Comparison of ENCODE assay signal across 8 mouse cellular contexts in the genomic region with DNA sequence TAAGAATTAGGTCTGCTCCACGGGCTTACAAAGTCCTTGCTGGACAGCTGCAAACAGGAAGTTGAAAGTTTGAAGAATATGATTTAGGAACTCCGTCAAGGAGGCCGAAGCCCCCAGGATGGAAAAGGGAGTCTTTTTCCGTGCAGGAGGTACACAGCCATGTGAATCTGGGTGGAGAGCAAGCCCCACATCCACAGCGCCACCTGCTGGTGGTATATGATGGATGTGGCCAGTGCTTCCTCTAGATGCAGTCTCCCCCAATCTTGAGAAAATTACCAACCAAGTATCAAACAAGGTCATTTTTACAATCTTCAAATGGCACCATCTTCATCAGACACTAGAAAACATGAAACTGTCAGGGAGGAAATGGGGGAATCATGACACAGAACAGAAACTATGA. TPM values are rescaled to one million over a fixed set of nuclear protein-coding genes. Genes with fewer than 3 reads are reported as not detected.
DNase-seq lines count a peak whose midpoint lies in the region; ATAC-seq and TF ChIP-seq lines count a peak whose summit lies in the region.
"Had no signal": no experiment of that assay in that cellular context is flagged by ENCODE, and none has a peak within 500 bp of the region (broad histone marks: within the 10 kb centered on the region; RNA-seq: fewer than 3 reads in every experiment).

No protein-coding gene starts in this region.

- peak; percentile 76 to 95 (median 91) for TF ChIP-seq CTCF in MEL (IDR thresholded peaks at IDR 0.05 in 2 of 3, conservative IDR thresholded peaks at IDR 0.05 in 1 of 3; ENCODE audit: control insufficient read depth in 1 of 3, insufficient read depth in 1 of 3, low read depth in 2 of 3, low read length in 3 of 3, poor library complexity in 1 of 3, severe bottlenecking in 1 of 3)

- no peaks in the 10 kb centered on the region for H3K27me3 ChIP-seq in intestine, embryonic 14.5 days (replicated peaks; ENCODE audit: control insufficient read depth, insufficient read depth, low read length)
- H3K27me3 ChIP-seq in intestine, embryonic 15.5 days (replicated peaks), result no peaks in the 10 kb centered on the region
- H3K27me3 ChIP-seq in MEL (ENCODE audit: control insufficient read depth in 1 of 2, insufficient read depth in 2 of 2, low read length in 2 of 2), result no peaks in the 10 kb centered on the region
- H3K27me3 ChIP-seq: limb, embryonic 15.5 days had no signal

- TF ChIP-seq EP300 in MEL (IDR thresholded peaks at IDR 0.05; ENCODE audit: low read depth in 1 of 2, low read length in 2 of 2), result no peak

- 56% methylated on average over 5 of the region's 5 CpGs for WGBS in intestine, embryonic 14.5 days
- 56% methylated on average over 5 of the region's 5 CpGs for WGBS in intestine, embryonic 15.5 days

- no peaks in the 10 kb centered on the region for H3K9me3 ChIP-seq in intestine, embryonic 14.5 days (ENCODE audit: control insufficient read depth, low read length)
- no peaks in the 10 kb centered on the region for H3K9me3 ChIP-seq in intestine, embryonic 15.5 days
- no peaks in the 10 kb centered on the region for H3K9me3 ChIP-seq in MEL (replicated peaks; ENCODE audit: insufficient read depth, low read length)
- H3K9me3 ChIP-seq: limb, embryonic 15.5 days had no signal

- H3K79me2 ChIP-seq in MEL (ENCODE audit: control insufficient read depth, insufficient read depth, low read length, poor library complexity), result peaks cover 33% of the 10 kb centered on the region

- intact Hi-C loops in left cerebral cortex, postnatal 36 days (cut with DNase I), result no loop called here

- peaks cover 14% of the 10 kb centered on the region for H3K4me1 ChIP-seq in intestine, embryonic 14.5 days (replicated peaks; ENCODE audit: control insufficient read depth, insufficient read depth, low read length)
- peaks cover 14% of the 10 kb centered on the region; the same call in 1 of the 2 replicates for H3K4me1 ChIP-seq in intestine, embryonic 15.5 days (replicated peaks)
- H3K4me1 ChIP-seq in MEL (ENCODE audit: control insufficient read depth in 1 of 2, insufficient read depth in 2 of 2, low read length in 2 of 2), result peaks cover 0 to 12% of the 10 kb centered on the region in 2 experiments; a peak in 1 of 4 replicates

- H3K36me3 ChIP-seq in intestine, embryonic 14.5 days (ENCODE audit: control insufficient read depth, insufficient read depth, low read length), result peaks cover 81% of the 10 kb centered on the region
- peaks cover 52% of the 10 kb centered on the region for H3K36me3 ChIP-seq in intestine, embryonic 15.5 days
- H3K36me3 ChIP-seq in MEL (ENCODE audit: control insufficient read depth in 1 of 2, insufficient read depth in 2 of 2, low read length in 2 of 2), result peaks cover 19 to 36% of the 10 kb centered on the region in 2 experiments

- TF ChIP-seq RAD21 in MEL (IDR thresholded peaks at IDR 0.05; ENCODE audit: low read depth, low read length), result no peak

- H3K4me3 ChIP-seq in intestine, embryonic 14.5 days (ENCODE audit: low read depth, low read length), result no peak overlapping the region
- no peak overlapping the region for H3K4me3 ChIP-seq in intestine, embryonic 15.5 days (replicated peaks)
- H3K4me3 ChIP-seq in MEL (ENCODE audit: control insufficient read depth in 1 of 2, insufficient read depth in 1 of 2, low read depth in 2 of 2, low read length in 2 of 2), result no peak overlapping the region
- H3K4me3 ChIP-seq: limb, embryonic 15.5 days had no signal

- no peak overlapping the region for H3K4me2 ChIP-seq in intestine, embryonic 14.5 days (ENCODE audit: low read length)
- H3K4me2 ChIP-seq in intestine, embryonic 15.5 days (replicated peaks), result no peak overlapping the region
- H3K4me2 ChIP-seq: limb, embryonic 15.5 days had no signal

- no peak for ATAC-seq in intestine, embryonic 14.5 days (replicated peaks; ENCODE audit: low FRiP score, low TSS enrichment, low read depth)
- ATAC-seq in intestine, embryonic 15.5 days, result no peak

- TF ChIP-seq POLR2A in MEL (IDR thresholded peaks at IDR 0.05; ENCODE audit: control insufficient read depth in 1 of 2, insufficient read depth in 1 of 2, low read depth in 1 of 2, low read length in 2 of 2, poor library complexity in 1 of 2), result no peak

- no peak overlapping the region for H3K27ac ChIP-seq in intestine, embryonic 14.5 days (ENCODE audit: low read depth)
- H3K27ac ChIP-seq in intestine, embryonic 15.5 days, result no peak overlapping the region
- H3K27ac ChIP-seq in MEL (ENCODE audit: control insufficient read depth, low read depth, low read length), result no peak overlapping the region
- H3K27ac ChIP-seq: limb, embryonic 15.5 days had no signal

- DNase-seq in intestine, embryonic 14.5 days (ENCODE audit: low spot score), result peak; percentile 79
- DNase-seq in B cell, adult 2 months, result peak; percentile 78 to 79
- DNase-seq in MEL (ENCODE audit: low read depth, low spot score), result peak; percentile 78
- peak; percentile 47 to 72 for DNase-seq in cerebellum, postnatal 4 days (ENCODE audit: low spot score in 2 of 2)
- DNase-seq in left cerebral cortex, postnatal 36 days (ENCODE audit: low spot score in 2 of 2), result peak; percentile 39 to 55
- DNase-seq in right cerebral cortex, adult 2 months (ENCODE audit: low spot score in 2 of 2), result peak; percentile 60 to 69

- H3K9ac ChIP-seq in intestine, embryonic 14.5 days (ENCODE audit: low read length), result no peak overlapping the region
- no peak overlapping the region for H3K9ac ChIP-seq in intestine, embryonic 15.5 days
- H3K9ac ChIP-seq in MEL (ENCODE audit: control insufficient read depth, low read depth, low read length, poor library complexity, severe bottlenecking), result no peak overlapping the region
- H3K9ac ChIP-seq: limb, embryonic 15.5 days had no signal

TF ChIP-seq in MEL, 35 proteins besides CTCF, POLR2A, EP300 and RAD21:
- TF ChIP-seq ZNF384 (IDR thresholded peaks at IDR 0.05; ENCODE audit: low read depth, low read length) (no peak), SMC3 (IDR thresholded peaks at IDR 0.05; ENCODE audit: low read depth, low read length) (peak; percentile 27; the same call in 1 of the 2 replicates), RCOR1 (IDR thresholded peaks at IDR 0.05; ENCODE audit: low read depth, low read length) (no peak)

RNA-seq across cellular contexts. Expression of a gene that starts 5.0 kb away (rescaled TPM):
- polyA plus RNA-seq in intestine, embryonic 14.5 days (2014; fragmentation: Nextera tagmentation; extraction: Ambion mirVana), result 139 and 152 TPM in 2 replicates
- polyA plus RNA-seq in intestine, embryonic 15.5 days (2015; fragmentation: Nextera tagmentation; extraction: Ambion mirVana), result 106 and 107 TPM in 2 replicates
- 214 and 242 TPM in 2 replicates for total RNA-seq in MEL (2012; rRNA removed)
- polyA plus RNA-seq in MEL (2012; ENCODE audit: insufficient read depth in 1 of 2, insufficient read length in 2 of 2, low read depth in 1 of 2, low replicate concordance in 2 of 2, missing spikeins in 1 of 2), result 100 to 1,000 TPM; 110 to 268 TPM
- 1 to 10 TPM; 3.8 to 4.2 TPM for total RNA-seq in left cerebral cortex, postnatal 36 days (2021)

RNA-seq across cellular contexts. Expression of a gene that starts 8.5 kb away (rescaled TPM):
- polyA plus RNA-seq in intestine, embryonic 14.5 days (2014; fragmentation: Nextera tagmentation; extraction: Ambion mirVana), result 54.0 and 59.6 TPM in 2 replicates
- 62.2 and 72.1 TPM in 2 replicates for polyA plus RNA-seq in intestine, embryonic 15.5 days (2015; fragmentation: Nextera tagmentation; extraction: Ambion mirVana)
- 20.3 and 22.9 TPM in 2 replicates for total RNA-seq in MEL (2012; rRNA removed)
- polyA plus RNA-seq in MEL (2012; ENCODE audit: insufficient read depth in 1 of 2, insufficient read length in 2 of 2, low read depth in 1 of 2, low replicate concordance in 2 of 2, missing spikeins in 1 of 2), result 10 to 100 TPM in 1 of 2 experiments, not detected in 1; 42.4 TPM
- 10 to 100 TPM; 38.7 to 49.6 TPM for total RNA-seq in left cerebral cortex, postnatal 36 days (2021)

RNA-seq across cellular contexts. Expression of a gene that starts 18.7 kb away (rescaled TPM):
- 68.0 and 71.4 TPM in 2 replicates for polyA plus RNA-seq in intestine, embryonic 14.5 days (2014; fragmentation: Nextera tagmentation; extraction: Ambion mirVana)
- polyA plus RNA-seq in intestine, embryonic 15.5 days (2015; fragmentation: Nextera tagmentation; extraction: Ambion mirVana), result 49.6 and 52.5 TPM in 2 replicates
- not detected in 2 replicates for total RNA-seq in MEL (2012; rRNA removed)
- under 1 TPM in 1 of 2 experiments, not detected in 1; 0.10 TPM for polyA plus RNA-seq in MEL (2012; ENCODE audit: insufficient read depth in 1 of 2, insufficient read length in 2 of 2, low read depth in 1 of 2, low replicate concordance in 2 of 2, missing spikeins in 1 of 2)
- total RNA-seq in left cerebral cortex, postnatal 36 days (2021), result 100 to 1,000 TPM; 181 to 221 TPM

RNA-seq across cellular contexts. Expression of a gene that starts 51.8 kb away (rescaled TPM):
- 21.8 and 23.0 TPM in 2 replicates for polyA plus RNA-seq in intestine, embryonic 14.5 days (2014; fragmentation: Nextera tagmentation; extraction: Ambion mirVana)
- polyA plus RNA-seq in intestine, embryonic 15.5 days (2015; fragmentation: Nextera tagmentation; extraction: Ambion mirVana), result 24.2 and 25.0 TPM in 2 replicates
- total RNA-seq in MEL (2012; rRNA removed), result 7.3 and 7.4 TPM in 2 replicates
- polyA plus RNA-seq in MEL (2012; ENCODE audit: insufficient read depth in 1 of 2, insufficient read length in 2 of 2, low read depth in 1 of 2, low replicate concordance in 2 of 2, missing spikeins in 1 of 2), result 10 to 100 TPM in 1 of 2 experiments, not detected in 1; 16.9 TPM
- 10 to 100 TPM; 43.4 to 45.9 TPM for total RNA-seq in left cerebral cortex, postnatal 36 days (2021)

Comparison
In these comparisons a context has a peak if more than half of its experiments do, and no peak if none do; other contexts are left out.
1. RNA of a gene that starts 18.7 kb away (polyA plus RNA-seq): 68.0 to 71.4 TPM in intestine, embryonic 14.5 days and 49.6 to 52.5 TPM in intestine, embryonic 15.5 days; 0.10 TPM in MEL; every median in the first group is over 10 times any median in the second.
2. Peak in every context shown above with its lines, with median percentiles within 50 percentile points of each other: DNase-seq.